Mouse (Mus musculus): ENCODE measurements around the gene Nans. TPM values are rescaled to one million over a fixed set of nuclear protein-coding genes. Genes with fewer than 3 reads are reported as not detected.

Gene Nans
- total RNA-seq, 1 experiment = 75.4 TPM

- H3K9ac ChIP-seq (ENCODE audit: insufficient read depth, low read depth, low read length, poor library complexity, severe bottlenecking) = no peak overlapping the region
- H3K36me3 ChIP-seq (ENCODE audit: control insufficient read depth, insufficient read depth, low read length, poor library complexity, severe bottlenecking) = peaks cover 2% of the 10 kb centered on the region; the same call in 1 of the 2 replicates
- no peak for TF ChIP-seq CHD2 (IDR thresholded peaks at IDR 0.05; ENCODE audit: low read depth, low read length)
- TF ChIP-seq ZC3H11A (IDR thresholded peaks at IDR 0.05; ENCODE audit: borderline replicate concordance, low read depth, low read length) = no peak
- TF ChIP-seq MAFK (IDR thresholded peaks at IDR 0.05; ENCODE audit: insufficient read depth, low read depth, low read length) = no peak
- no peak for TF ChIP-seq HCFC1 (IDR thresholded peaks at IDR 0.05; ENCODE audit: borderline replicate concordance, insufficient read depth, low read length)
- no peak for TF ChIP-seq ZNF384 (IDR thresholded peaks at IDR 0.05; ENCODE audit: low read depth, low read length)
- peaks cover 2 to 6% of the 10 kb centered on the region in 2 experiments; a peak in 3 of 4 replicates for H3K4me1 ChIP-seq (ENCODE audit: control insufficient read depth in 2 of 2, insufficient read depth in 2 of 2, low read length in 2 of 2, poor library complexity in 1 of 2)
- no peak for DNase-seq (ENCODE audit: low read depth, low spot score)
- in situ Hi-C loops (cut with MboI; ENCODE audit: low sequenced_read_pairs in 2 of 2, unreplicated experiment in 2 of 2) = no loop called here
- no peaks in the 10 kb centered on the region for H3K9me3 ChIP-seq (ENCODE audit: control insufficient read depth, insufficient read depth, low read depth, low read length)
- no peak overlapping the region for H3K27ac ChIP-seq (ENCODE audit: insufficient read depth, low read depth, low read length, poor library complexity, severe bottlenecking)
- no peak overlapping the region for H3K4me3 ChIP-seq (ENCODE audit: insufficient read depth in 1 of 2, low read depth in 1 of 2, low read length in 2 of 2, poor library complexity in 1 of 2, severe bottlenecking in 1 of 2)
Measured at GRCm38 (mm10) chr4:46448886-46449285, 40.2 kb upstream of the Nans start.

- Histone ChIP-seq H3K4me3 (ENCODE audit: insufficient read depth in 1 of 2, low read depth in 1 of 2, low read length in 2 of 2, poor library complexity in 1 of 2, severe bottlenecking in 1 of 2) (peak overlapping the region; percentile 64 to 95), H3K4me1 (ENCODE audit: control insufficient read depth in 2 of 2, insufficient read depth in 2 of 2, low read length in 2 of 2, poor library complexity in 1 of 2) (peaks cover 6 to 12% of the 10 kb centered on the region in 2 experiments; a peak in 3 of 4 replicates), H3K36me3 (ENCODE audit: control insufficient read depth, insufficient read depth, low read length, poor library complexity, severe bottlenecking) (peaks cover 4% of the 10 kb centered on the region; the same call in 1 of the 2 replicates), H3K27ac (ENCODE audit: insufficient read depth, low read depth, low read length, poor library complexity, severe bottlenecking) (peak overlapping the region; percentile 96), H3K9ac (ENCODE audit: insufficient read depth, low read depth, low read length, poor library complexity, severe bottlenecking) (peak overlapping the region; percentile 98), H3K9me3 (ENCODE audit: control insufficient read depth, insufficient read depth, low read depth, low read length) (no peaks in the 10 kb centered on the region)
- TF ChIP-seq CHD2 (IDR thresholded peaks at IDR 0.05; ENCODE audit: low read depth, low read length) = no peak
- no peak for TF ChIP-seq MAFK (IDR thresholded peaks at IDR 0.05; ENCODE audit: insufficient read depth, low read depth, low read length)
- no peak for TF ChIP-seq HCFC1 (IDR thresholded peaks at IDR 0.05; ENCODE audit: borderline replicate concordance, insufficient read depth, low read length)
- no peak for TF ChIP-seq ZNF384 (IDR thresholded peaks at IDR 0.05; ENCODE audit: low read depth, low read length)
- no peak for TF ChIP-seq ZC3H11A (IDR thresholded peaks at IDR 0.05; ENCODE audit: borderline replicate concordance, low read depth, low read length)
- in situ Hi-C loops (cut with MboI; ENCODE audit: low sequenced_read_pairs in 2 of 2, unreplicated experiment in 2 of 2) = no loop called here
- DNase-seq (ENCODE audit: low read depth, low spot score) = no peak
Measured at GRCm38 (mm10) chr4:46450020-46450518, 39.0 kb upstream of the Nans start.

DNA sequence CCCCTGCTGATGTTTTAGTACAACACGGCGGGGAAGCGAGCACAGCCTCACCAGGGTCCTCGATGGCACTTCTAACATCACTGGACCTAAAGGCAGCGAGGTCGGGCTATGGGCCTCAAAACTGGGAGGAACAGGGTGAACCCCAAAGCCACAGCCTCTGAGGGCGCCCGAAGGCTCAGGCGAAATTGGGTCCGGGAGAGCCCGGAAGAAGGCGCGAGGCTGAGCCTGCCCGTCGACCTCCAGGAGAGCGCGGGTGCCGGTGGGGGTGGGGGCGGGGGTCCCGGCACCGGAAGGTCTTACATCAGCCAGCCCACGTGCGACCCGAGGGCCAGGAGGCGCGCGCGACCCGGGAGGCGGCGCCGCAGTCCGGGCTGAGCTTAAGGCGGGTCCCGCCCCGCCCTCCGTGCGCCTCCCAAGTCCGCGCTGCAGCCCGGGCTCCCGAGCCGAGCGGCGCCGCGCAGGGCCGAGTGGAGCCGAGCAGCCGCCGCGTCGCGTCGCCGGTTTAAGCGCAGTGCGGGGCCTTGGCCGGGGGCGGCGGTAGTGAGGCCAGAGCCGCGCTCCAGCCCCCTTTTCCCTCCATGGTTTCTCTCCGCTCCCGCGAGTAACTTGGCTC is 38.4 kb upstream of the Nans start, which contains the start of gene Anp32b:
Gene Anp32b, plus strand, starts transcription at position 384 of the 613 bp plus-strand sequence.
- in situ Hi-C loops (cut with MboI; ENCODE audit: low sequenced_read_pairs in 2 of 2, unreplicated experiment in 2 of 2) = no loop called here

DNA sequence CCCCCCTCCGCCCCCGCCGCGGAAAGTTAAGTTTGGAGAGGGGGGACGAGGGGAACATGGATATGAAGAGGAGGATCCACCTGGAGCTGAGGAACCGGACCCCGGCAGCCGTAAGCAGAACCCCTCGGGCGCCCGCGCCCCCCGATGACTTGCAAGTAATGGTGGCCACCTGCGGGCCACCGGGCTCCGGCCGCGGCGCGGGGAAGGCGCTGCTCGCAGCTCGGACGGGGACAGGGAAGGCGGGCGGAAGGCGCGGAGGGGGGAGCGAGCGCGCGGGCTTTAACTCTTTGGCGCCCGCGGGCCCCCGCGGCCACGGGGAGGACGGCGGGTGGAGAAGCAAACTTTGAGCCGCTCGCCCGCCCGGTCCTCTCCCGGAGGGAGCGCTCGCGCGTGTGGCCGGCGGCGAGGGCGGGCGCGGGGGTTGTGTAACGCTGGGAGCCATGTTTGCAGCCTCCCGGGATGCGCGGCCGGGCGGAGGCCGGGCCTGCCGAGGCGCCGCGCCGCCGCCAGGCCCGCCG is 37.7 kb upstream of the Nans start:
- no peak for TF ChIP-seq ZNF384 (IDR thresholded peaks at IDR 0.05; ENCODE audit: low read depth, low read length)
- TF ChIP-seq ZC3H11A (IDR thresholded peaks at IDR 0.05; ENCODE audit: borderline replicate concordance, low read depth, low read length) = no peak
- TF ChIP-seq HCFC1 (IDR thresholded peaks at IDR 0.05; ENCODE audit: borderline replicate concordance, insufficient read depth, low read length) = no peak
- TF ChIP-seq MAFK (IDR thresholded peaks at IDR 0.05; ENCODE audit: insufficient read depth, low read depth, low read length) = no peak
- no peak for TF ChIP-seq CHD2 (IDR thresholded peaks at IDR 0.05; ENCODE audit: low read depth, low read length)
- no peak for DNase-seq (ENCODE audit: low read depth, low spot score)

More for the DNA sequence above, 38.4 kb upstream of the Nans start, which contains the start of gene Anp32b:
- peak; percentile 87 for DNase-seq (ENCODE audit: low read depth, low spot score)
- Histone ChIP-seq H3K9ac (ENCODE audit: insufficient read depth, low read depth, low read length, poor library complexity, severe bottlenecking) (peak within 1 kb of the TSS; percentile 98), H3K36me3 (ENCODE audit: control insufficient read depth, insufficient read depth, low read length, poor library complexity, severe bottlenecking) (peaks cover 4% of the 10 kb centered on the region; the same call in 1 of the 2 replicates), H3K4me1 (ENCODE audit: control insufficient read depth in 2 of 2, insufficient read depth in 2 of 2, low read length in 2 of 2, poor library complexity in 1 of 2) (peaks cover 6 to 13% of the 10 kb centered on the region in 2 experiments; a peak in 3 of 4 replicates), H3K9me3 (ENCODE audit: control insufficient read depth, insufficient read depth, low read depth, low read length) (no peaks in the 10 kb centered on the region), H3K27ac (ENCODE audit: insufficient read depth, low read depth, low read length, poor library complexity, severe bottlenecking) (peak within 1 kb of the TSS; percentile 96), H3K4me3 (ENCODE audit: insufficient read depth in 1 of 2, low read depth in 1 of 2, low read length in 2 of 2, poor library complexity in 1 of 2, severe bottlenecking in 1 of 2) (peak within 1 kb of the TSS; percentile 64 to 95)
- no peak for TF ChIP-seq ZC3H11A (IDR thresholded peaks at IDR 0.05; ENCODE audit: borderline replicate concordance, low read depth, low read length)
- no peak for TF ChIP-seq MAFK (IDR thresholded peaks at IDR 0.05; ENCODE audit: insufficient read depth, low read depth, low read length)
- no peak for TF ChIP-seq CHD2 (IDR thresholded peaks at IDR 0.05; ENCODE audit: low read depth, low read length)
- TF ChIP-seq ZNF384 (IDR thresholded peaks at IDR 0.05; ENCODE audit: low read depth, low read length) = no peak
- no peak; the same call in 1 of the 2 replicates for TF ChIP-seq HCFC1 (IDR thresholded peaks at IDR 0.05; ENCODE audit: borderline replicate concordance, insufficient read depth, low read length)

More for the DNA sequence above, 37.7 kb upstream of the Nans start:
- Histone ChIP-seq H3K36me3 (ENCODE audit: control insufficient read depth, insufficient read depth, low read length, poor library complexity, severe bottlenecking) (peaks cover 4% of the 10 kb centered on the region; the same call in 1 of the 2 replicates), H3K9ac (ENCODE audit: insufficient read depth, low read depth, low read length, poor library complexity, severe bottlenecking) (peak overlapping the region; percentile 98), H3K27ac (ENCODE audit: insufficient read depth, low read depth, low read length, poor library complexity, severe bottlenecking) (peak overlapping the region; percentile 96), H3K9me3 (ENCODE audit: control insufficient read depth, insufficient read depth, low read depth, low read length) (no peaks in the 10 kb centered on the region), H3K4me1 (ENCODE audit: control insufficient read depth in 2 of 2, insufficient read depth in 2 of 2, low read length in 2 of 2, poor library complexity in 1 of 2) (peaks cover 8 to 13% of the 10 kb centered on the region in 2 experiments; a peak in 3 of 4 replicates), H3K4me3 (ENCODE audit: insufficient read depth in 1 of 2, low read depth in 1 of 2, low read length in 2 of 2, poor library complexity in 1 of 2, severe bottlenecking in 1 of 2) (peak overlapping the region; percentile 64 to 95)
- in situ Hi-C loops (cut with MboI; ENCODE audit: low sequenced_read_pairs in 2 of 2, unreplicated experiment in 2 of 2) = no loop called here

Data from ES-E14 (cell line).